Mouse (Mus musculus): Measurements from ENCODE around the gene Ascl5.

GRCm38 (mm10) chr1:136076086-136076485, 25.5 kb downstream of the Ascl5 start:
- TF ChIP-seq CTCF (IDR thresholded peaks at IDR 0.05; ENCODE audit: low read depth) (peak; percentile 71), EP300 (IDR thresholded peaks at IDR 0.05; ENCODE audit: low read depth) (no peak)

All from heart, postnatal 0 days (tissue).